Mouse (Mus musculus) urinary bladder, adult 2 months (tissue): Measurements from ENCODE around the gene Prrc2b. TPM values are rescaled to one million over a fixed set of nuclear protein-coding genes. Genes with fewer than 3 reads are reported as not detected.
A peak's percentile ranks its signal among the peaks of the same experiment; 100 is the strongest.

Experiments used
- DNase-seq: peaks from one replicate; pipeline ENCODE4 v3.0.0; 2022; ENCODE audit warnings: low spot score
- polyA plus RNA-seq: library from polyadenylated mRNA; depleted of rRNA; stranded (reverse); fragments of >200 nt; gene quantifications from 2 replicates; pipeline ENCODE4 v1.2.3, GENCODE M21; 2012

Gene Prrc2b
- polyA plus RNA-seq, 1 experiment: 34.1 TPM

DNA sequence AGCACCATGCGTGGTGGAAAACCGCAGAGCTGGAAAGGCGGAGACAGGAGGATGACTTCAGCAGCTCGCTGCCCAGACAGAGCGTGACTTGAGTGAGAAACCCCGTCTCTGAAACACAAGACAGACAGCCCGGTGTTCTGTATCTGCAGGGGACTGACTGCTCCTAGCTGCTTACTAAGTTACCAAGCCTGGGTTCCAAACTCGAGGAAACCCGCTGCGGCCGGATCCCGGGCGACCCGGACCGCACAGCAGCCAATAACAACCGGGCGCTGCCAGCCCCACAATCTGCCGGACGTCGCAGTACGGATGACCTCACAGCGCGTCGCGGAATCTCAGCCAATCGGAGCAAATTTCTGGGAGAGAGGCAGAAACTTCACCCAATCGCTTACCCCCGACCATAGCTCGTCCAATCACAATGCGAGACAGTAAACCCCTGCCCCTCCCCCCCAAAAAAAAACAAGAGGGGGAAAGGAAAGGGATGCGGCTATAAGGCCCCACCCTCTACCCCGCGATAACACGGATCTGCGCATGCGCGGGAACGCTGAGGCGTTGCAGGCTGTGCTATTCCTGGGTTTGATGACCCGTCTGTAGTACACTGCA is 13.1 kb upstream of the Prrc2b start:
- peak; percentile 90 for DNase-seq

DNA sequence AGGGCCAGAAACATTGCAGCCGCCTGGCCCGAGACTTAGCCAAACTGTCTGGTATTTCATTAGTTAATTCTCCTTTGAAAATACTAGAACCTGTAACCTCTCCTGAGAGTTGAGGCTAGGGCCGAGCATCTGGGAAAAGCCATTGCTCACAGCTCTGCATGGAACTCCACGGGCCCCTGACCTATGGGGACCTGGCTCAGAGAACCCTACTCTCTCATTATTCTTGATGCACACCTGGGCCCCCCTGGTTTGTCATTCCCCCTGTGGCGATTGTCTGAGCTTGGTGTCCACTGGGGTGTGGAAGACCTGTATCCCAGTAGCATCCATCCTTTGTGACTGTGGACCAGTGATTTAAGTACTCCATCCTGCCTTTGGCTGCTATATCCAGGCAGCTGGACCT is 11.5 kb upstream of the Prrc2b start:
- no peak for DNase-seq

DNA sequence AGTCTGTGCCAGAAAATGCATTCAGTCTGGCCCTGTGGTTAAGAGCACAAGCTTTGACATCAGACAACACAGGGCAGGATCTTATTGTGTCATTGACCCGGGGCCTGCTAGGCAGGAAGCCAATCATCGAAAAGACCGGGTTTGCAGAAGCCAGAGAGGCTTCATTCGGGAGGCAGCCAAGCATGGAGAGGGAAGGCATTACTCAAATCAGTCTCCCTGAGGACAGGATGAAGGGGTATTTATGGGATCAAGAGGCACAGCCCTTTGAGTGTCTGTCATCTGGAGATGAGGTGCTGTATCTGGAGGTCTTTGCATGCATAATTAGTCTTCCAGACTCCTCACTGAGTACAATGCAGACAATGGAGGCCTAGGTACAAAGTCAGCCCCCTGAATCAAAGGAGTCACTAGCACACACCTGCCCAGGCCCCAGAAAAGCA is 10.4 kb upstream of the Prrc2b start:
- DNase-seq: no peak

DNA sequence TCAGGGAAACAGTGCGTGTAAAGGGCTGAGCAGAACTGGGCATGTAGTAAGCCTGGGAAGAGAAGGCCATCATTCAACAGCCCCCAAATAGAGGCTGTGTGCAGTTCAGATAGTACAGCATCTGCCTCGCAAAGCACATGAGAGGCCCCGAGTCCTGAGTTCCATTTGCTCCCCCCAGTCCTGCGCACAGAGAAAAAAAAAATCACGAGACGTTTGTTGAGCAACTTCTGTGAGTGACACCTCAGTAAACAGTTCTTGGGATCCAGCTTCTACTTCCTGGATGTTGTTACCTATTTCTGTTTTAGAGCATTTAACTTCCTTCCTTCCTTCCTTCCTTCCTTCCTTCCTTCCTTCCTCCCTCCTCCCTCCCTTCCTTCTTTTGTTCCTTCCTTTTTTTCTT is 9.3 kb upstream of the Prrc2b start:
- no peak for DNase-seq

DNA sequence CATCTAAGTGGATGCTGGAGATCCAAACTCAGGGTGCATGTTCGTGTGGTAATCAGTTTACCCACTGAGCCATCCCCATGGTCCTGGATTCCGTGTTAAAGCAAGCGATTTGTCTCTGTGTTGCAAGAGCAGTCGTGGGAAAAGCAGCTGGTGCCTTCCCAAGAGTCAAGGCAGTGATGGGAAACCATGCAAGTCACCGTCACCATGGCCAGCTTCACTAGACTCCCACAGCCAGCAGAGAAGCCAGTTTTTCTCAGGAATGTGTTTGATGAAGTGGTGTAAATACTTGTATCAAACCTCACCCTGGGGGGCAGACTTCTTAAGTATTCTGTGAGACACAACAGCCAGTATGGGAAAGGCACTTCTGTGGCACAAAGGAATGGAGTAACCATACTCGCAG is 8.5 kb upstream of the Prrc2b start:
- no peak for DNase-seq

DNA sequence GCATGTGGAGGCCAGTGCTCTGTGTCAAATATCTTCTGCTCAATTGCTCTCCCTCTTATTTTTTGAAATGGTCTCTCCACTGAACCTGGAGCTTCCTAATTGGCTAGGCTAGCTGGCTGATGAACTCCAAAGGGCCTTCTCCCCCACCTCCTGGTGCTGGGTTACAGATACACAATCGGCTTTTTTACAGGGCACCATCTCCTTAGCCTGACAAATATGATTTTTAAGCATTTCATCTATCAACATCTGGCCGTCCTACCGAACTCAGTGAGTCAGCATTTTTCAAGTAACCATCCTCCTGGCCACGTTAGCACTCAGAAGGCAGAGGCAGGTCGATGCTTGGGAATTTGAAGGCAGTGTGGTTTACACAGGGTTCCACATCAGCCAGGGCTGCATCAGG is 6.2 kb upstream of the Prrc2b start:
- DNase-seq: no peak

DNA sequence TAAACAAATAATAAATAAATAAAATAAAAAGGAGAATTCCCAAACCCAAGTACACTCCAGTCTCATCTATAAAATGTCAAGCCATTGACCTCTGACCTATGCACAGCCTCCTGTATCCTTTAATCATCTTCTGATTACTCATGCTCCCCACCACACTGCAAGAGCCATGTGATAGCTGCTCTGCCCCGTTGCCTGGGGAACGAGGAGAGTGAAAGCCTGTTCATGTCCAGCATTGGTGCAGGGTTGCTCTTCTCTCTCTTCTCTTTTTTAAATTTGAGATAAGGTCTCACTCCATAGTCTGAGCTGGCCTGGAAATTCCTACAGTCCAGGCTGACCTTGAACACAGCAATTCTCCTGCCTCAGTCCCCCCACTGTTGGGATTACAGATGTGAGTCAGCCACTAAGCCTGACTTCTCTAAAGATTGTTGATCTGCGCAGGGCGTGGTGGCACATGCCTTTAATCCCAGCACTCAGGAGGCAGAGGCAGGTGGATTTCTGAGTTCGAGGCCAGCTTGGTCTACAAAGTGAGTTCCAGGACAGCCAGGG is 4.2 kb upstream of the Prrc2b start:
- DNase-seq: no peak

DNA sequence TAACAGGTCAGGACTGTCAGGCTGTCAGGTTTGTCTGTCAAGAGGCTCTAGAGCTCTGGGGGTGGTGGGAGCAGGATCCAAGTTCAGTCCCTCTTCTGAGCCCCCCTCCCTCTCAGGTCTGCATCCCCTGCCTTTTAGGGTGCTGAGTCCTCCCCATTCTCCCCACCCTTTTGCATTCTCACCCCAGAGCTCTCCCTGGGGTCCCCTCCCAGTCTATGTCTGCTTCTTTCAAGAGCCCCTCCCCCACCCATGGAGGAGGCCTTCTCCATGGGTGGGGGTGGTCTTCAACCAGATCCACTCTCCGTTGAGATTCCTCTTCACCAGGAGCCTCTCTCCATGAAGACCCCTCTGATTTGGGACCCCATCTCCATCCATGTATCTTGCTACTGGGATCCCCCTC is 747 bp upstream of the Prrc2b start:
- no peak for DNase-seq

DNA sequence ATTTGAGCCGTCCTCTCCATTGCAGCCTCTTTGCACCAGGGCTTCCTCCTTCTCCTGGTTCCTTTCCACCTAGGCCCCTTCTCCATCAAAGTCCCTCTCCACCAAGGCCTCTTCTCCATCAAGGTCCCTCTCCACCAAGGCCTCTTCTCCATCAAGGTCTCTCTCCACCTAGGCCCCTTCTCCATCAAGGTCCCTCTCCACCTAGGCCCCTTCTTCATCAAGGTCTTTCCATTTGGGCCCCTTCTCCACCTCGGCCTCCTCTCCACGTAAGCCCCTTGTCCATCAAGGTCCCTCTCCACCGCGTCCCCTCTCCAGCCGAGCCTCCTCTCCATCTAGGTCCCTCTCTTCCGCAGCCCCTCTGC is 339 bp upstream of the Prrc2b start:
- DNase-seq: no peak

DNA sequence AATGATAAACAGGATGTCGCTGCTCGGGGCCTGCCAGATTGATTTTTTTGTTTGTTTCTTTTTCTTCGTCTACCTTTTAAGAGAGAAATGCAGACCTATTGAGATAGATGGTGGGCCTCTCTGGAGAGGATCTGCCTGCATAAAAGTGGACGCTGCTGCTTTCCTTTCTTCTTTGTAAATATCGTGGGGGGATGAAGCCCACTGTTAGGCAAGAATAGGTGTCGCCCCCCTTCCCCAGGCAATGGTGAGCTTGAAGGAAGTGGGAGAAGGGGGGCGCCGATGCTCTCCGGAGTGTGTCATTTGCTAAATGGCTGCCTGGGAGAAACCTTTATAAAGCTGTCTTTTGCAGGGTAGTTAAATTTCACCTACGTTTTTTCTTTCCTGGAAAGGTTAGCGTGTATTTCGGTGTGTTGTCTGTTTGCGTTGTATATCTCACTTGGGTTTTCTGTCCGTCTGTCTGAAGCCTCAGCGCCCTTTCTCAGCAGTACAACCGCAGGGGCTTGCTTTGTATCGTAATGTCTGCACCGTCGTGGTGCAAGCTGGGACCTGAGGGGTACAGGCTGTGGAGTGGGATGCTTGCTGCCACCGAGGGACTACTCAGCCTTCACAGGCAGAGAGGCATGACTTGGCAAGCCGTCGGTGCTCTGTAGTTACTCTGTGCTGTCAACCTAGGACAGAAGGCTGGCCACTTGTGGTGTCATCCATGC is 931 bp downstream of the Prrc2b start:
- DNase-seq: no peak

DNA sequence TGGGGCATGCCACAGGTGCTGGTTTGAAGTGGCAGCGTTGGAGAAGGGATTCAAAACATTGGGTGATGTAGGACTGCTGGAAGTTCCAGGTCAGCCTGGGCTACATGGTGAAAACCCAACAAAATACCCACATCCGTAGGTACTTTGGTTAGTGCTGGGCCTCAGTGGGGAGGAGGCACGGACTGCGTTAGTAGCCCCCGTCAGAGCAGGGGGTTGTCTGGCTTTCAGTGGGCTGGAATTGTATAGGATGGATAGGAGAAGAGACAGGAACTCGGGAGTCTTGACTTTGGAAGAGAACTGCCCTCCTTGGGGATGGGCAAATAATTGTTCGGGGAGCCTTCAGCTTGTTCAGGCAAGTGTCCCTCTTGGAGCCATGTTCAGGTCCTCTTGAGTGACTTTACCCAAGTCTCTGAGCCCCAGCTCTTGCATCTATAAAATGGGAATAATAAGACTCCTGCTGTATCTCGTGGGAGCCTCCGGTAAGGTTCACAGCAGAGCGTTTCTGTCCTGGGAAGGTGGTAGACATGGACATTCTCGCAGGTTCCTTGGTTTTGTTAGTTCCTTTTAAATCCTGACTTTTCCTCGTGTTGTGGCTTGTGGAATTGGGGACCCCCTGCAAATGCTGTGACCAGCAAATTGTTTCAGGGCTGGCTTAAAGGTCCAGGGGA is 1.6 kb downstream of the Prrc2b start:
- no peak for DNase-seq

DNA sequence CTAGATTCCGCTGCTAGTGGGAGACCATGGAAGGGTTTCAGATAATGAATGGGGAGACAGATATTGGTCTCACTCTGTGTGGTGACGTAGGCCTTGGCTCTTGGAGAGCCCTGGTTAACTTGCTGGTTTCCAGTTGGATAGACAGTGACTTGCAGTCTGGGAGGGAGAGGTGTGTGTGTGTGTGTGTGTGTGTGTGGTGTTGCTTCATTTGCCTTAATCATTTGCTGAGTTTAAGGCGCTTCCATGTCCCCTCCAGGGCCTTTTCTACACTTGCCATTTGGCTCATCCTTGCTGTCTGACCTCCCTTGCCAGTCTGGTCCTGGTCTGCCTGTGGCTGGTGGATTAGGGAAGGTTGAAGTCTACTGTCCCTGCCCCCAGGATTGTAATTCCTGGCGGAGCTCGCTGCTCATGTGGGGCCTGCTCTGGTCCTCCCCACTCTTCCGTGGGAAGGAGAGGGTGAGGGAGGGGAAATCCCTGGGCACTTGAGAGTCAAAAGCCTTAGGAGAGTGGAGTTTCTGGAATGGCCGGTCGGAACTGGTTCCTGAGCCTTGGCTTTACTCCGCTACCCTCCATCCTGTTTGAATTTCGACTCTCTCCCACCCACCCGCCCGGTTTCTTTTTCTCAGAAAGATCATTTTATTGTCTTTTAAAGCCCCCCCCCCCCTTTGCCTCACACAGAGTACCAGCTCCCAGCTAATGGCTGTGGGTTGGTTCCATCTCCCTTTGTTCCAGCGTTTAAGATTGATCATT is 2.3 kb downstream of the Prrc2b start:
- DNase-seq: no peak

DNA sequence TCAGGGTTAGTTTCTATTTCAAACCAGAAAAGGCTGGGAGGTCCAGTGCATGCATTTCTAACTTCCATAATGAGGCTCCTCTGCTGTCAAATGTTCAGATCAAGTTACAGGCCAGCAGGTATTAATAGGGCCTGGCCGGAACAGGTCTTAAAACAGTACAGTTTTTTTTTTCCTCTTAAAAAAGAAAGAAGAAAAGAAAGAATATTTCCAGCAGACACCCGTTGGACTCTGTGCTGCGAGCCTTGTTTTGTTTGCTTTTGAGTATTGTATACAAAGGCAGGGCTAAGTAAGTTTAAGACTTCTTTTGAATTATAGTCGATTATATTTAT is 2.9 kb downstream of the Prrc2b start:
- no peak for DNase-seq

DNA sequence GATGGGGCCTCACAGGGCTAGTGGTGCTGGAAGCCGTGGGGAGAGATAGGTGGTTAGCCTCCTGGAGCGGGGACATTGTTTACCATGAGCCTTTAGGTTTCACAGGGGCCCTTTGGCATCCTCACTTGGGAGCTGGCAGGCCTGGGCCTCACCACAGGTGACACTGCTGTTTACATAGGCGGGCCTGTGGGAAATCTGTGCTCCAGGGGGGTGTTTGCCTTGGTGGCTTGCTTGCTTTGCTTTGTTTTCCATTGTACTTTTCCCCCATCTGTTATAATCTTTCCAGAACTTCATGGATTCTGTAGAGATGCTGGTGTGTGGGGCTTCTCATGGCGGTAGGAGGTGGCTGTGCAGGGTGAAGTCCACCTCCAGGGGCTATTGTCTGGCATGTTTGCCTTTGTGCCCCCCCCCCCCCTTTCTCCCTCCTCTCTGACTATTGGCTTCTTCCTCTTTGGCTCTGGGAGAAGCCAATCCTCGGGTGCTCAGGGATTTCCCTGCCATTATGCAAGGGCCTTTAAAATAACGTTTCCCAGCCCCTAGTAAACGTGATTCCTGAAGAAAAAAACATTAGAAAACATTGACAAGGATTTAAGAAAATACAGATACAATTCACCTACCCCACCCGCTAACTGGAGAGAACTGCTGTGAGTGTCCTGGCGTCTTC is 3.6 kb downstream of the Prrc2b start:
- no peak for DNase-seq

DNA sequence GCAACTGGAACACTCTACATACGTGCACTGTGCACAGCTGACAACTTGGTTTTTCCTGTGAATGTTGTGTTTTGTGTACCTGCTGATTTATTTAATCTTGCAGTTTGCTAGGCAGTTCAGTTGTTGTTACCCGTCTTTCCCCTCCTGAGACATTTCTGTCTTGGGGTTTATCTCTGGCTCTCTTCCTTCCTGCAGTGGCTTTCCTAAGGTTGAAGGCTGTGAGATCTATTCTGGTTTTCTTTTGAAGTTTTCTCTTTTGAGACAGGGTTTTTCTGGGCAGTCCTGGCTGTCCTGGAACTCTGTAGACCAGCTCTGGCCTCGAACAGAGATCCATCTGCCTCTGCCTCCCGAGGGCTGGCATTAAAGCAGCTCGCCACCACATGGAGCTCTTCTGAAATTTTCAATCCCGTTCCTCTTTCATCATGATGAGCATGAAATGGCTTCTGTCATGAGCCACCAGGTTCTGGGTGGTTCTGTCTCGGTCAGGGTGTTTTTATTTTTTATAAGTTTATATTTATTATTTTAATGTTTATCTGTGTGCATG is 4.2 kb downstream of the Prrc2b start:
- DNase-seq: no peak

DNA sequence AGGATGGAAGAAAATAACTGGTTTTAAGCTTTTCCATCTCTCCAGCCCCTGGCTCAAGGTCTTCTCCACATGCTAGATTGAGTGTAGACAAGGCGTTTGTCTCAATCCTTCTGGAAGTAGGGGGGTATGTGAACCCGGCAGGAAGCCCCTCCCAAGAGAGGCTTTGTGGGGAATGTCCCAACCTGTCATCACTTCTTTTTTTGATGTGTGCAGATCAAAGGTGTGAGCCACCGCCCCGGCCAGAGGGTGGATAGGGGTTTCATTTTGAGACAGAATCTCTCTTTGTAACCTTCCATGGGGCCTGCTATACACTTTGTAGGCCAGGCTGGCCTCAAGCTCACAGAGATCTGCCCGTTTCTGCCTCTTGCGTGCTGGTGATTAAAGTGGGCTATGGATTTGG is 4.7 kb downstream of the Prrc2b start:
- no peak for DNase-seq

DNA sequence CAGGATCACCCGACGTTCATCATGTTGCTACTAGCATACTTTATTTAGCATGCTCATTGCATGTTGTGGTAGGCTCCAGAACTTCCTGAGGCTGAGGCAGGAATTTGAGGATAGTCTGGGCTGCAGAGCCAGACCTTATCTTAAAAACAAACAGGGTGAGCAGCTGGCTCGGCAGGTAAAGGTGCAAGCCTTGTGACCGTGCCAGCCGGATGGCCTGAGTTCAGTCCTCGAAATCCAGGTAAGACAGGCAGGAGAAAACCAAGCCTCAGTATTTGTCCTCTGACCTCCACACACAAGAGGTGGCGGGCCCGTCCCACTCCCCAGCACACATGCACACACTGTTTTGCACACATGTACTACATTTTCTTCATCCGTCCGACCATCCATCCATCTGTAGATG is 5.8 kb downstream of the Prrc2b start:
- no peak for DNase-seq

DNA sequence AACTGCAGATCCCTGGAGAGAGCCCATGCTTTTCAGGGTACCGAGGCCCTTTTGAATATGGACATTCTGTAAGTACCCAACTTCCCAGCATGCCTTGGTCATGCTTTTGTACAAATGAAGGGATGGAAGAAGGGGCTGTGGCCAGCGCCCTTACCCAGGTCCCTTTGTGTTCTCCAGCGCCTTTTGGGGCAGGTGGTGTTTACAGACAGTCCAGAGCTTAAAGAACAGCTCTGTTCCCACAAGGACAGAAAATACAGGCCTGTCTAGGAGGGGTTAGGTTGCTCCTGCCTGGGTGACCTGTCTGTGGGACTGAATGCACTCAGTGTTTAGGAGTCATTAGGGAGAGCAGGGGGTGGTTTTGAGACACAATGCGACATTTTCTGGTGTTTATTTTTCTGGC is 6.4 kb downstream of the Prrc2b start:
- DNase-seq: no peak

DNA sequence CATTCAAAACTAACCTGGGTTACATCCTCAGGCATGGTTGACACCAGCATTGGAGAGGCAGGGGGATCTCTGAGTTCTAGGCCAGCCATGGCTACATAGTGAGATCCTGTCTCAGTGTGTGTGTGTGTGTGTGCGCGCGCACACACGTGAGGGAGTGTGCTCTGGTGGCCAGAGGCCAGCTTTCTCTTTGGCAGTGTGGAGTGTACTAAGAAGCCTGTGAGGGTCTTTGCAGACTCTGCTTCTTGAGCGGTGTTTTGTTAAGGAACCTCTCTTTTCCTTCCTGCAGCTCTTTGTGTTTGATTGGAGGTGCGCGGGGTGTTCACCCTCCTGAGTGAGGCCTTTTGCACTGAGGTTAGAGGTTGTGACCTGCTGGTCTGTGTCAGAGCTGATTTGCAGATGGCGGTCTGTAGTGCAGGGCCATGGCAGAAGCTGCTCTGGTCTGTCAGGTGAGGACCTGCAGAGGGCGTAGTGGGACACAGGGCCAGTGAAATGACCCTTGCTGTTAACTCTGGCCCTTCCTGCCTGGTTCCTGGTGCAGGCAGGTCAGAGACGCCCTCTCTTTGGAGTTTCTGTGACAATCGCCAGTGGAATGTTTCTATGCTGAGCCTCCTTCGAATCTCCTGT is 7.8 kb downstream of the Prrc2b start:
- DNase-seq: no peak

DNA sequence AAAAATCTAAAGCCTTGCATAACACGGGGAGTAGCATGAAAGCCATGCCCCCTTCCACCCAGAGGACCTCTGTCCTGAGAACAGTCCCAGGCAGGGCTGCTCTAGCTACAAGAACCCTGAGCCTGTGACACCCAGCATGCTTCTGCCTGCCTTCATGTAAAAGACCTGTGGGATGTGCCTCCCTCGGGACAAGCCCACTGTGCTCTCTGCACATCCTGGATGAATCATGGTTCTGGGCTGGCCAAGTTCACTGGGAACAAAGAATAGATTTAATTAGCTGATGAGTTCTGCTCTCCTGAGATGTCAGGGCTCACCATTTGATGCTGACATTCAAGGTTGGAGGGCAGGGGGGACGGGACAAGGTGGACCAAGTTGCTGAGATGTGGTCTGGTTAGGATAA is 9.6 kb downstream of the Prrc2b start:
- no peak for DNase-seq

DNA sequence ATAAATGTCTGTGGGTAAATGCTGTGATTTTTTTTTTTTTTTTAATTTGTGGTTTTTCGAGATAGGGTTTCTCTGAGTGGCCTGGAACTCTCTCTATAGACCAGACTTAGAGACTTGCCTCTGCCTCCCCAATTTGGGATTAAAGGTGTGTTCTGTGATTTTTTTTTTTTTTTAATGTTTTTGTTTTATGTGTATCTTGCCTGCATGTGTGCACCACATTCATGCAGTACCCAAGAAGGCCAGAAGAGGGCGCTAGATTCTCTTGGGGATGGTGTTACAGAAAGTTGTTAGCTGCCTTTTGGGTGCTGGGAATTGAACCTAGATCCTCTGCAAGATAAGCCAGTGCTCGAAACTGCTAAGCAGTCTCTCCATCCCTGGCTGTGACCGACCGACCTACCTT is 10.1 kb downstream of the Prrc2b start:
- DNase-seq: no peak
